Mouse (Mus musculus) liver, embryonic 14.5 days (tissue): Measurements from ENCODE around the gene Ppargc1a.

Experiments used
- CTCF ChIP-seq: IDR thresholded peaks from 2 replicates; pipeline ENCODE4 v1.5.1; 2016; ENCODE audit warnings: antibody characterized with exemption, low read depth, control low read depth
- EP300 ChIP-seq: IDR thresholded peaks from 2 replicates; pipeline ENCODE4 v1.6.1; 2016; ENCODE audit warnings: antibody characterized with exemption, low read depth

- no peak for TF ChIP-seq CTCF
- no peak for TF ChIP-seq EP300
Observed at GRCm38 (mm10) chr5:51595644-51596043, 28.1 kb upstream of the Ppargc1a start.
